Mouse (Mus musculus) lung, postnatal 0 days (tissue): ENCODE measurements at regions not wholly inside any gene's neighbourhood (a gene's known extent, or its start where the extent isn't known, plus 50 kb on each side); places are given as distances from the start of the nearest gene placed in this dataset.

ENCODE experiments used
- CTCF ChIP-seq: IDR thresholded peaks from 2 replicates; pipeline ENCODE4 v1.5.1; 2016; ENCODE audit warnings: antibody characterized with exemption, mild to moderate bottlenecking
- EP300 ChIP-seq: IDR thresholded peaks from 2 replicates; pipeline ENCODE4 v1.6.1; 2016; ENCODE audit warnings: antibody characterized with exemption, mild to moderate bottlenecking, control low read depth

- TF ChIP-seq EP300, result no peak
- no peak for TF ChIP-seq CTCF
Observed at GRCm38 (mm10) chr16:77892731-77893130, 290.8 kb upstream of the Gm11146 start.
